Mouse (Mus musculus) naive thymus-derived CD4-positive, alpha-beta T cell, adult 2 months (primary cell): ENCODE measurements around the gene Slc35a3.
"Not testable (repeated sequence)": the region's sequence is repeated elsewhere in the genome, so short reads cannot be mapped to it uniquely, and the experiment has no call there.

ENCODE experiments used
- DNase-seq: peaks from one replicate; pipeline ENCODE4 v3.0.0-alpha.2; 2011; ENCODE audit warnings: low read depth

The Slc35a3 gene

DNA sequence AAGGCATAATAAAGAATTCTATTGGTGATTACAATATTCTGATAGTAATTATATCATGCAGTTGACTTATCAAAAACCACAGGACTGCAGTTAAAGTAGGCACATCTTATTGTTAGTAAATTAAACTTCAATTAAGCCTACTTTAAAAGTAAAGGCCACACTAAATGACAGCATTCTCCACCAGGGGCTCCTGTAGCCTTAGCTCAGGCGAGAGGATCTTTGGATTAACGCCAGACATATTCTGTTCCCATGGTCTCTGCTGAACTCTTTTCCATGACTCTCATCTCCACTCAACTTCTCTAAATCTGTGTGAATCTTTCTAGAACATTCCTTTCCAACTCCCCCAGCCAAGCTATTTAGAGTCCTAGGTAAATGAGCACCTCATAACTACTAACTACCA lies 13.8 kb downstream of the Slc35a3 start:
- no peak for DNase-seq

DNA sequence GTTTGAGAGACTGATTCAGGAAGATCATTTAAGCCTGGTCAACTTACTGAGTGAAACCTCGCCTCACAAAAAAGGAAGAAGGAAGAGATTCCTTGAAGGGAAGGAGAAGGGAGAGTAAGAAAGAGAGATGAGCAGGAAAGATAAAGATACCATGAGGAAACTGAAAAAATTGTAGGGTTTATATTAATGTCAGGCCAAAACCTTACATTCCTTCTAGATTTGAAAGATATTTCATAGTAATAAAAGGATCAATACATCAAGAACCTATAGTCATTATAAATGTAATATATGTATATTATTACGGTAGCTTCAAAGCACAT lies 17.0 kb downstream of the Slc35a3 start:
- no peak for DNase-seq

DNA sequence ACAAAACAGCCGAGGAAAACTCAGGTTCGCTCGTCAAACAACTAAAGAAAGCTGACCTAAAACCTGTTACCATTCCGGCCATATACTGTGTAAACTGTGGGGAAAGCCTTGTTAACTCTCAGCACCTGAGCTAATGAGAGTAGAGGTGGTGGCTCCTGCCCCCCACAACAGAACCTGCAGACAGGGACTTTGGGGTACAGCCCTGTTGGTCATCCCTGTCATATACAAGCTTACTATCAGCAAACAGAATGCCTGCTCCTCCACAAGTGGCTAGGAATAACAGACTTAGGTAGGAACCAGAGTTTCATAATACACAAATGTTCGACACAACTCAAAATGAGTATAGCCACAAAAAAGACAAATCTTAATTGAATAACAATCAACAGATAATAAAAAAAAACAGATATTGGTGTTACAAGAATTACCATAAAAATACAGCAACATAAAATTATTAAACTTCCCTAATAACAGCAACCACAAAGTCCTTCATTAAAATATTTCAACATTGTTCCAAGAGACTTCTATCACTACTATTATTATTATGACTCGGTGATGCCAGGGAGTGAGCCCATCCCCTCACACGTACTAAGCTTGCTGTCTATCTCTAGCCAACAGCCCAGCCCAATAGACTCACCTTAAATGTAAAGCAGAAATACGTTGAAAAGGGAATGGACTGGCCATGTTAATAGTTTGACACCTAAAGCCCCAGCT lies 17.5 kb downstream of the Slc35a3 start:
- no peak for DNase-seq

DNA sequence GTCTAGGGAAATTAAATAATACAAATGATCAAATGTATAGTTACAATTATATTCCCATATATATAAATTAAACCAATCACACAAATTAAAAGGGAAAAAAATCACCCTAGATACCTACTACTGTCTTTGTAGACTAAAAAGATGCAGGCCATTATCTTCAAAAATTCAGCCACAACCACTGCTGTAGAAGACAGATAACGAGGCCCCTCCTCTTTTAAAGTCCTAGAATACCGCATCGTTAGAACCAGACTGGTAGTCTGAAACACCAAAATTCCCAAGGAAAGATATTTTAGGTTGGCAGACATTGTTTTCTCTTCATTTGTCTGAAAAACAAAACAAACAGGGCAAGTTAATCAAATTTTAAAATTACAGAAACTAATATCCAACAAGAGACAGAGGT lies 18.3 kb downstream of the Slc35a3 start:
- no peak for DNase-seq

DNA sequence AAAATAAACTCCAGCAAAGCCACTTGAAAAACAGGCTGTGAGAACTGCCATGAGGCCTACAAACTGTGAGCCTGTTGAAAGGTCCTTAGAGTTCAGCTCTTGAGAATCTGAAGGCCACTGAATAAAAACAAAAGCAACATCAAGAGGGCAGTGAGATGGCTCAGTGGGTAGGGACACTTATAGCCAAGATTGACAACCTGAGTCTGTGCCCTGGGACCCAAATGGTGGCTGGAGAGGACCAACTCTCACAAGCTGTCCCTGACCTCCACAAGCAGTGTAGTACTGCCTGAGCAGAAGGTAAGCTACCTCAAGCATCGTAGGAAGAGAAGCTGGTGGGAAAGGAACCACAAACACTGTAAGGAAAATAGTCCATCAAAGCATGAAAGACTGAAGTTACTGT lies 31.5 kb downstream of the Slc35a3 start, which contains the start of gene Gm43191:
Gene Gm43191 (minus strand): TSS at position 101 of the 400 bp plus-strand sequence.
- no peak for DNase-seq

DNA sequence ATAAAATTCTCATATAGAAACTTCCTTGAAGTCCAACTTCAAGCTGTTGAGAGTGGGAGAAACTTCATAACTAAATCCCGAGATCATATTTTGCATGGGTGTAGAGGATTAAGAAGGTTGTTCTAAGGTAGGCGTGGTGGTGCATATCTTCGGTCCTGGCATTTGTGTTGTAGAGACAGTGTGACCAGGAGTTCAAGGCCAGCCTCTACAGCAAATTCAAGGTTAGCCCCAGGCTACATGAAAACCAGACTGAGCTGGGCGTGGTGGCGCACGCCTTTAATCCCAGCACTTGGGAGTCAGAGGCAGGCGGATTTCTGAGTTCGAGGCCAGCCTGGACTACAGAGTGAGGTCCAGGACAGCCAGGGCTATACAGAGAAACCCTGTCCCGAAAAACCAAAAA lies 48.4 kb downstream of the Slc35a3 start:
- not testable (repeated sequence) for DNase-seq

DNA sequence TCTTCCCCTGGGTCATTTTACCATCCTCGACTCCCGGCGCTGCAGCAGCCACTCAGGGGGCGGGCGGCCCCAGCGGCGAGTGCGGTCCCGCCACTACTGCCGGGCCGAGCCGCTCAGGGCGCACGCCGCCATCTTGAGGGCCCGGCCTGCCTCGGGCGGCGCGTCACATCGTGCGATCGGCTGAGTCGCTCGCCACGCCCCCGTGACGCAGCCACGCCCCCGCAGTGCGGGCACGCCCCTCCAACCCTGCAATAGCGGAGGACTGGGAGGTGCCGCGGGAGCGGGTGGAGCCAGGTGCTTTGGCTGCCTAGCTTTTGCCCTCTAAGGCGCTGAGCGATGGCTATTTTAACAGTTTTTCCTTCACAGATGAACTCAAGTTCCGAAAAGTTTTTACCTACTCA lies 50.2 kb downstream of the Slc35a3 start, which contains the start of gene Mfsd14a:
Gene Mfsd14a (minus strand): TSS at position 215 of the 401 bp plus-strand sequence.
- DNase-seq: peak; percentile 98

DNA sequence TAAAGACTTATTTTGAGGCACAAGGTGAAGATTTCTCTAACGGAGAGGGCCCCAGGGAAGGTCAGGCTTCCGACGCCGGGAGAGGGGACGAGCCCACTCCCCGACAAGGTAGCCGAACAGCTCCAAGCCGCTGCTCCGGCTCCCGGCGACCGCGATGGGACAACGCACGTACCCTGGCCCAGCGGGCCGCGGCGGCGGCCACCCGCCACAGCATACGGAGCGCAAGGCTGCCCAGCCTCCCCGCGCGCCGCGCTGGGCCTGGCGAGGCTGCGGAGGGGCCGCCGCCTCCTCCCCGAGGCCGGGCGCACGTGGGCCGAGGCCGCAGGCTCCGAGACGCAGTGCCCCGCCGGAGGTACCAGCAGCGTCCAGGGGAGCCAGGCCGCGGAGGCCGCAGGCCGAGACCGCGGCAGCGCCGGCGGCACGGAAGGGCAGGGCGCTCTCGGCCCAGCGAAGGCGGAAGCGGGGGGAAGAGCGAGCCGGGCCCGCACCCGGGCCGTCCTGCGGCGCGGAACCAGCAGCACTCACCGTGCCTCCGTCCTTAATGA lies 50.7 kb downstream of the Slc35a3 start:
- DNase-seq: no peak

DNA sequence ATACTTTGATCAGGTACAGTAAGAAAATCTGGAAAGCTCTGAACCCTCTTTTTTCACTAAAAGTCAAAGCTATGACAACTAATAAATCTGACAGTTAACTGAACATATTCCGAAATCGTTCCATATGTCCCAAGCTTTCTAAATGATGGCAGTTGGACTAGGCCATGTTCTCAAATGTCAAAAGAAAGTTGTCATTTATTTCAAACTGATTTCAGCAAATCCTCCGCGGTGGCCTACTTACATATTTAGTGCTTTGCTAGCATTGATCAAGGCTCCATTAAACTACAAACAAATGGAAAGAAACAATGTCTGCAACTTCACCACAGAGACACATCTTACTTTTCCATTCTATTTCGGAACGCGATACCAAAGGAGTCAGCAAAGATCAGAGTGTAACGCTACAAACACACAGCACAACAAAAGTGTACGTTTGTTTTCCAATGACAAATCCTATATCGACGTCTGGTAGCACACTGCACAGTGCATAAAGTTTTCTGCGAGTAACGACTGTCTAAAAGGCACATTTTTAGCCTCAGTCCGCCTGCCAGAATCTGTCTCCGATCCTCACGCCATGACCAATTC lies 51.3 kb downstream of the Slc35a3 start:
- peak; percentile 65 for DNase-seq

DNA sequence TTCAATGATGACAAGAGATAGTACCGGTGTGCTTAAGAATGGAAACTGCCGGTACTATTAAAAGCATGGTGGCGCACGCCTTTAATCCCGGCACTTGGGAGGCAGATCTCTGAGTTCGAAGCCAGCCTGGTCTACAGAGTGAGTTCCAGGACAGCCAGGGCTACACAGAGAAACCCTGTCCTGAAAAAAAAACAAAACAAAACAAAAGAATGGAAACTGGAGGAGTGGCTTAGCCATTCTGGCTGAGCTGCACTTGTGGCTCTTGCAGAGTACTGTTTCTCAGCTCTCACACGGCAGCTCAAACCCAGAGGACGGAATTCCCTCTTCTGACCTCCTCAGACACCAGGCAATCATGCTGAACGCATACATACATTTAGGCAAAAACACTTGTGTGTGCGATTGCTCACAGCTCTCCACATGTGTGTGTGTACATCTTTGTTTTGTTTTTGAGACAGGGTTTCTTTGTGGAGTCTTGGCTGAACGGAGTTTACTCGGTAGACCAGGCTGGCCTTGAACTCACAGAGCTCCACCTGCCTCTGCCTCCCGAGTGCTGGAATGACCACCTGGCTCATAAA lies 52.7 kb downstream of the Slc35a3 start:
- DNase-seq: no peak

DNA sequence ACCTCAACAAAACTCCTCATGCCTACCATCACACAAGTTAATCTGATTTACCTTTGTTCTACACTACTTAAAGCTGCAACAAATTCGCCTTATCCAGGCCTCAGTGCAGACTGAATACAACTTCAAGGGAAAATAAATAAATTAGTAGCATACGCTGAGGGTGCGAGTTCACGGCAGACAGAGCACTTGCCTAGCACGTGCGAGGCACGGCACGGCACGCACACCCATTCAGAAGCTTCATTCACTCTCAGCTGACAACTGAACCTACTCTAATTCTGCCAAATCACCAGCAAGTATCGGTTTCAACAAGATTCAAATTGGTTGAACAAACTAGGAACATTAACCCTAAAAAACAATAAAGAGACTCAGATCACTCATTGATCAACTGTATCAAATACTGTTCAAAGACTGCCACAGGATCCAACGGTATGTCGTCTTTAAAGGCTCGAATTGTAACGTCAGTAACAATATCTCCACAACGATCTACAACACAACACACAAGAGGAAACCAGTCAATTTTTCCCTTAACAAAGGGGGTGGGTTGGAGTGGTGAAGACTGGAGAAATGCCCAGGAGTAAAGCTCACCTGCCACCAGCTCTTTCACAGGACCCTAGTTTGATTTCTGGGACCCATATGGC lies 53.6 kb downstream of the Slc35a3 start:
- DNase-seq: peak; percentile 57

DNA sequence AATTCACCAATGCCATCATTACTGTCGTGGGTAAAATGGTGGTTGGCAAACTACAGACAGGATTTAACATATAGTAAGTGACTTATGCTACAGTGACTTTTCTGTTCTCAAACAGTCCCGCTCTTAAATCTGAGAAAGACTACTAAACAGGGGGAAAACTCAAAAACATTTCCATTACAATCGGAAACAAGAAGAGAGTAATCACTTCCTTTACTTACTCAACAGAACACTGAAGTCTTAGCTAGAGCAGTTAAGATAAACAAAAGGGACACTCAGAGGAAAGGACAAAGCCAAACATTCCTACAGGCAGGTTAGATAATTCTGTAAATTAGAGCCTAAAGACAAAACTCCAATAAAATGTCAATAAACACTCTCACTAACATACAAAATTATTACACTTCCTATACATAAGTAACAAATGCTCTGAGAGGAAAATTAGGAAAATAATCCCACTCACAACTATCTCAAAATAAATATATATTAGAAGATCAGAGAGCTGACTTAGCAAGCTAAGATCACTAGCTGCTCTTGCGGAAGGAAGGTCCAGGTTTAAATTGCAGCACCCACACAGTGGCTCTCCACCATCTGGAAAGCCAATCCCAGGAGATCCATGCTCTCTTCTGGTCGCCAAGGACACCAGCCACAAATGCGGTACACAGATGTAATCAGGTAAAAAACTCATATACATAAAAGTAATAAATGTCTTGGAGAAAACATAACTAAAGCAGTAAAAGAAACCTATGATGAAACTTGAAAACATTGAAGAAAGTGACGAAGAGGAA lies 56.3 kb downstream of the Slc35a3 start:
- DNase-seq: peak; percentile 33

DNA sequence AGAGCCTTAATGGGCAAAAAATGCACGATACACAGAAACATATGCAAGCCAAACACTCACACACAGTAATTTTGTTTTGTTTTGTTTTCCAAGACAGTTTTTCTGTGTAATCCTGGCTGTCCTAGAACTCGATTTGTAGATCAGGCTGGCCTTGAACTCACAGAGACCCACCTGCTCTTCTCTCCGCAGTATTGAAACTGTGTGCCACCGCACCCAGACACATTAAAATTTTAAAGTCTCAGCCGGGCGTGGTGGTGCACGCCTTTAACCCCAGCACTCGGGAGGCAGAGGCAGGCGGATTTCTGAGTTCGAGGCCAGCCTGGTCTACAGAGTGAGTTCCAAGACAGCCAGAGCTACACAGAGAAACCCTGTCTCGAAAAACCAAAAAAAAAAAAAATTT lies 58.6 kb downstream of the Slc35a3 start:
- not testable (repeated sequence) for DNase-seq

DNA sequence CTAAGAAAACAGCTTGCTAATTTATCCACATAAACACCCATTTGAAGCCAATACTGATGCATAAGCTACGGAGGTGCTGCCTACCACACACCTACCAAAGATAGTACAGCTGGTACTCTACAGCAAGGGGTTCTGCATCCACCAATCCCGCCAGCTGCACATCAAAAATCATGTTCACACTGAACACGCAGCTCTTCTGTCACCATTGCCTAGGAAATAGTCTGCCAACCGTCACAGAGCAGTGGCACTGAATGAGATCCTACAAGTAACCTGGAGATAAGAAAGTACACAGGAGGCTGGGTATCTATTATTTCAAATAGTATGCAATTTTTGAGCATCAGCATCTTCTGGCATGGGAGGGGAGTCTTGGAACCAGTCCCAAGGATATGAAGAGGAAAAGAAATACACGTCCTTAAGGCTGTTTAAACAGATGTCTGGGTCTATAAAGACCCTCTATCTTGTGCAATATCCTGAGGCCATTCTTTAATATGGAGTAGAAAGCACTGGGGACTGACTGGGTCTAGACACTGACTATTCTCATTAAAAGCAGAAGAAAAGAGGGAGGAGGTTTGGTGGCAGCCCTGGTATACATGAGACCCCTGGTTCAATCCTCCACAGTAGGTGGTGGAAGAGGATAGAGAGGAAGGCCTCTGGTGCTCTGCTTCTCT lies 59.2 kb downstream of the Slc35a3 start:
- no peak for DNase-seq

DNA sequence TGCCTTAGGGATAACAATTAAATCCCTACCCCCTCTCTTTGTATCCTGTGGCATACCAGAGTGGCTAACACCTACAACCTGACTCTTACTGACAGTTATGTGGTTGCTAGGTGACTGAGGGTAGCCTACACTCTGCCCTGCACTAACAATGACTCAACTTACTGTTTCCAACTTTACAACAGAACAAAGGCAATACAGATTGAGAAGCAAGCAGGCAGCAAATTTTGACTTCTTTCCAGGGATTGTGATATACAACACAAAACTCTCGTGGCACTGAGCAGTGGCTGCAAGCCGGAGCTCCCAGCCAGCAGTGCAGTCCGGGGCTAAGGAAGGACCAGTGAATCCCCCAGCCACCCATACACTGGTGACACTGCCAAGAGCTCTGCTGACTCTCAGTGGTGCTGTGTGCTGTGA lies 60.6 kb downstream of the Slc35a3 start:
- no peak for DNase-seq

DNA sequence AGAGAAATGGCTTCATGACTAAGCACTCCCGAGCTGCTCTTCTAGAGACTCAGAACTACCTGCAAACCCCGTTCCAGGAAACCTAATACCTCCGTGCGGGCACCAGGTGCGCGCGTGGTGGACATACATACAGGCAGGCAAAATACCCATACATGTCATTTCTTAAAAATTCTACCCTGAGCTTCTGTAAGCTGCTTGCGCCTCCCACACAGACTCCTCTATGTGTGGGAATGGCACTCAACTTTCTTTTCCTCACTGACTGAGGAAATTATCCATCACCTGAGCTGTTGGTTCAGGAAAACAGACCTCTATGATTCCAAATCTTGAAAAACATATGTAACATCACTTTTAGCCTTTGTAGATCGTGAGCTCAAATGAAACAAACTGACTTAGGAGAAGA lies 61.9 kb downstream of the Slc35a3 start:
- no peak for DNase-seq

DNA sequence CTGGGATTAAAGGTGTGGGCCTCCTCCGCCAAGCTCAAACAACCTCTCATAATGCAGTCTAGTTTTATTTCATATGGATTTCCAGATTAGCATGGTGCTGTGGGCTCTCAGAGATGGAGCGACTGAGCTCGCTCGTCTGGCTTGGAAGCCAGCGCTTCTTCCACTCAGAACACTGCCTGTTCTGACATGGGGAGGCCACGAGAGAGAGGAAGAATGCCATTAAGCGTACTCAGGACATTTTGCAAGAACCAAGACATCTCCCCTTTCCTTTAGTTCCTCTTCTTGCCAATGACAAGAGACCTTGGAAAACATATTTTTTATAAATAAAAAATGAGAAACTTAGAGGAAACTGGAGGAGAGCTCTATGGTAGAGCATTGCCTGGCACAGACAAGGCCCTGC lies 63.8 kb downstream of the Slc35a3 start:
- DNase-seq: no peak

DNA sequence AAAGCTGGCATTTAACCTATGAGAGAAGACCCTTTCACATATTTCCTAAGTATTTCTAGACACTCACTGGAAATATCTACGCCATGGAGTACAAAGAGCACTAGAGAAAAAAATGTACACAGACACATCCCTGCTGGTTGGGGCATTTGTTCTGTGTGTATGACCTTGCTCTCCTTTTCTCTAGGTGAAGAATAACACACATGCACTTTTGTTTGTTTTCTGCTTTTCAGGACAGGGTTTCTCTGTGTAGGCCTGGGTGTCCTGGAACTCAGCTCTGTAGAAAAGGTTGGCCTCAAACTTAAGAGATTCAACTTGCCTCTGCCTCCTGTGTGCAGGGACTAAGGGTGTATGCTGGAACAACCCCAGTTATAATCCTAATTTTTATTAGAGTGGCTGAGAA lies 66.2 kb downstream of the Slc35a3 start:
- DNase-seq: no peak

DNA sequence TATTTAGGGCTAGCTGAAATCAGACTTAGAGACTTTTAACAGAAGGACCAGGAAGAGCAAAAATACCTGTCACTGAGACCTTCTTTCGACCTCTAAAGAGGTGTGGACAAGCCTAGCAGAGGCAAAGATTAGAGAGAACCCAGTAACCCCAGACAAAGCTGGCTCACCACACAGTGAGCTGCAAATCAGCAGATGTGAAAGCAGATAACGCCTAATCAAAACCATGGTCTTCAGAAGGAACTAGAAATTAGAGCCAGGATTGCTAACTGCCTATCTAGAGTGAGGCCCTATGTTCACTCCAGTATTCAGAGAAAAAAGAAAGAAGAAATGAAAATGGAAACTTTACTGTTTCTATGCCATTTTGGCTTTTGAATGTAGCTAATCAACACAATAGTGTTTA lies 70.3 kb downstream of the Slc35a3 start:
- DNase-seq: no peak

DNA sequence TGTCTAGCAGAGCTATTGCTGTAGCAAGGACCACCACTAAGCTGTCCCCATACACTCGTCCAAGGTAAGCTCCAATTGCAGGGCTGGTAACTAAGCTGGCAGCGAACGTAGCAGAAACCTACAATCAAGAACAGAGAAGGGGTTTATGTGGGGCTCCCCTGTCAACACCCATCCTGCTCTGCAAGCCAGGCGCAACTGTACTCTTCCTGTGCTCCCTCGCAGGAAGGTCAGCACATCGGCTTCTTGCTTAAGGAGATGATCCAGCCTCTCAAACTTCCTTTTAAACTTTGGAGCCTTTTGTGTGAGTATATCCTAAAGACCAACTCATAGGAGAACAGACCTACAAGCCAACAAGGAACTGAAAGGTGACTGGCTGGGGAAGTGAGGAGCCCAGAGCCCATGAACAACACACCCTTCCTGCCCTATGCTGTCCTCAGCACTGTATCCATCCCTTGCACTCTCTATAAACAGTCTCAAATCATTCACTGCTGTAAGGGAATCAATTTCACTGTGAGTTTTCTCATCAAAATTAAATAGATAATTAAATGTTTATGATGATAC lies 70.7 kb downstream of the Slc35a3 start:
- DNase-seq: no peak

DNA sequence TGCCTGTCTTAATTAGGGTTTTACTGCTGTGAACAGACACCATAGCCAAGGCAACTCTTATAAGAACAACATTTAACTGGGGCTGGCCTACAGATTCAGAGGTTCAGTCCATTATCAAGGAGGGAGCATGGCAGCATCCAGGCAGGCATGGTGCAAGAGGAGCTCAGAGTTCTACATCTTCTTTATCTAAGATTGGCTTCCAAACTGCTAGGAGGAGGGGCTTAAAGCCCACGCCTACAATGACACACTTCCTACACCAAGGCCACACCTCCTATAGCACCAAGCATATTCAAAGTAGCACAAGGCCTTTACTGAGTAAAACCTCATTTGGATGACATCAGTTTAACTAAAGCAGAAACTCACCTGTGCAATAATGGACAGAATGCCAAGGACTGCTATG lies 72.6 kb downstream of the Slc35a3 start:
- DNase-seq: no peak
